Mouse (Mus musculus): Measurements from ENCODE around the gene Rbfox1. TPM values are rescaled to one million over a fixed set of nuclear protein-coding genes. Genes with fewer than 3 reads are reported as not detected.

Gene Rbfox1
- polyA plus RNA-seq, 1 experiment from 2014 or later, result 4.6 TPM

DNA sequence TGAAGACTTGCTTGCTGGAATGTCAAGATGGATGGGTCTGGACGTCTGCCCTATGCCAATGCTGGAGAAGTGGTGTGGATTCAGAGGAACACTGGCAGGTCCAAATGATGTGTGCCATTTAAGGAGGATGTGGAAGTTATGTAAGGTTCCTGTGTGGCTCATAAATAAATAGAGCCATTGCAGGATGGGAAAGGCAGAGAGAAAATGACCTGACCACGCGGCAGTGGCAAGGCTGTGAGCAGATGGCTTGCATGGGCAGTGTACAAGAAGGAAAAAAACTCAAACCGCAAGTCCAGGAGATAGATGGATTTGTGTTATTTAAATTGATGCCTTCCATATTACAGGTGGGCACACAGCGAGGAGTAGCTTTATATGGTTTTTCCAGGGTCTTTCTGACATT lies 497.6 kb downstream of the Rbfox1 start:
- H3K27me3 ChIP-seq (ENCODE audit: control insufficient read depth, insufficient read depth, low read length), result no peaks in the 10 kb centered on the region
- no peak overlapping the region for H3K4me3 ChIP-seq (ENCODE audit: low read depth, low read length)
- H3K4me2 ChIP-seq (ENCODE audit: low read depth, low read length, severe bottlenecking), result no peak overlapping the region
- no peaks in the 10 kb centered on the region for H3K4me1 ChIP-seq (replicated peaks; ENCODE audit: control insufficient read depth, insufficient read depth, low read length)
- DNase-seq (ENCODE audit: low spot score), result no peak
- WGBS, result 88% methylated on average over 5 of the region's 5 CpGs
- H3K36me3 ChIP-seq (ENCODE audit: control insufficient read depth, insufficient read depth, low read length), result no peaks in the 10 kb centered on the region
- H3K9ac ChIP-seq (ENCODE audit: low read length), result no peak overlapping the region
- H3K9me3 ChIP-seq (ENCODE audit: control insufficient read depth, low read length), result no peaks in the 10 kb centered on the region
- H3K27ac ChIP-seq (ENCODE audit: low read depth, low read length), result no peak overlapping the region
- ATAC-seq (replicated peaks; ENCODE audit: low FRiP score), result no peak

DNA sequence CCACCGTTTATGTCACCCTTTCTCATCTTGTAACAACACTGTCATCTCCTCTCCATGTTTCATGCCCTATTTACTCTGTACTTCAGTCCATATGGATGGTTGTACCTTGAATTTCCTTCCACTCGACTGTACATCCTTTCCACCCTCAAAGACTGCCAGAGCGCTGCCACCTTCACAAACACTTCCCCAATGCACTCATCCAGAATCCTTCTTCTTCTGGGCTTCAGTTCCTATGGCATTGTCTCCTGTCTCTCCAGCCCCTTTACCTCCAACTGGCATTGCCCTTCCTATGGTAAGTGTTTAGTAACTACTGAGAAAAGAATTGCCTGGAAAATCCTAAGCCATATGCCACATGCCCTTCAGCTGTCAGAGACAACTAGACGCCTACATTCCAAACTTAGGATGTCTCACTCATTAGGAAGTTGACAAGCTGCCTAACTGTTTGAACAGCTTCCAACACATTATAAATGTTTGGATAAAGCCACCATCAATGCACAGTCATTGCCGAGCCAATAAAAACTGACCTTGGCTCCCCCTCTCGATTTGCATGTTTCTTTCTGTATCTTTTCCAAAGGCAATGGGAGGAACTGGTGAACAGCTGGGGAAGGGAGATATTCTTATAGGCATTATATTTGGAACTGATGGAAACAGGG lies 505.2 kb downstream of the Rbfox1 start:
- H3K27ac ChIP-seq (ENCODE audit: low read depth, low read length), result no peak overlapping the region

DNA sequence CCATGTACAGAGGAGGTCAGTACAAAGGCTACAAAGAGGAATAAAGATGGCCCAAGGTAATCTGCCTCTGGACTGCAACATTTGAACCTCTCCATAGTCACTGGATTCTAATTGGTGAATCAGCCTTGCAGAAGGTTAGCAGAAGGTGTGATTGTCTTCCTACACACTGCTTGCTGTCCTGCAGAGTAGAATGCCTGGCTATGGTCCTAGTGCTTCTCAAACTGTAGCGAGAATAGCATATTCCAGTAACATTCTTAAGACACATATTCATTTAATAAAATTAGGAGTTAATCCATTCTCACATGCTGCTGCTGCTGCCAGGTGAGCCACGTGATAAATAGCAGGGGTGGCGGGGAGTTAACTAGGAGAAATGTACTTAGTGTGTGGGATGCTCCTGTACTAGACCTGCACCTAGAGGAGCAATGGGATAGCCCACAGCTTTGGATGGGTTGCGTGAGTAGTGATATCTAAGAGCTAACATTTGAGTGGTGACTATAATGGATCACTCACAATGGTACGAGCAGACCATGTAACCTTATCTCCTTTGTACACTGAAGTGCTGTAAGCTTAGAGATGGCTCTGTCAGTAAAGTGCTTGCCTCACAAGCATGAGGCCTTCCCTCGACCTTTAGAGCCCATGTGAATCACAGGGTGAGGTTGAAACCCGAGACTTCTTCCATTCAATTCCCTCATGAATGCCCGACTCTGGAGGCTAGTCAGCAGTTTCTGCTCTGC lies 511.7 kb downstream of the Rbfox1 start:
- 62% methylated on average over 8 of the region's 8 CpGs for WGBS
- Histone ChIP-seq H3K27ac (ENCODE audit: low read depth, low read length) (no peak overlapping the region), H3K4me2 (ENCODE audit: low read depth, low read length, severe bottlenecking) (no peak overlapping the region), H3K9me3 (ENCODE audit: control insufficient read depth, low read length) (no peaks in the 10 kb centered on the region), H3K27me3 (ENCODE audit: control insufficient read depth, insufficient read depth, low read length) (no peaks in the 10 kb centered on the region), H3K36me3 (ENCODE audit: control insufficient read depth, insufficient read depth, low read length) (no peaks in the 10 kb centered on the region), H3K4me3 (ENCODE audit: low read depth, low read length) (no peak overlapping the region), H3K9ac (ENCODE audit: low read length) (no peak overlapping the region), H3K4me1 (replicated peaks; ENCODE audit: control insufficient read depth, insufficient read depth, low read length) (no peaks in the 10 kb centered on the region)
- ATAC-seq (replicated peaks; ENCODE audit: low FRiP score) (no peak), DNase-seq (ENCODE audit: low spot score) (no peak)

More for the DNA sequence above, 505.2 kb downstream of the Rbfox1 start:
- 92% methylated on average over 6 of the region's 6 CpGs for WGBS
- Histone ChIP-seq H3K4me3 (ENCODE audit: low read depth, low read length) (no peak overlapping the region), H3K36me3 (ENCODE audit: control insufficient read depth, insufficient read depth, low read length) (no peaks in the 10 kb centered on the region), H3K4me2 (ENCODE audit: low read depth, low read length, severe bottlenecking) (no peak overlapping the region), H3K4me1 (replicated peaks; ENCODE audit: control insufficient read depth, insufficient read depth, low read length) (no peaks in the 10 kb centered on the region), H3K9ac (ENCODE audit: low read length) (no peak overlapping the region), H3K27me3 (ENCODE audit: control insufficient read depth, insufficient read depth, low read length) (no peaks in the 10 kb centered on the region), H3K9me3 (ENCODE audit: control insufficient read depth, low read length) (no peaks in the 10 kb centered on the region)
- ATAC-seq (replicated peaks; ENCODE audit: low FRiP score) (no peak), DNase-seq (ENCODE audit: low spot score) (no peak)

DNA sequence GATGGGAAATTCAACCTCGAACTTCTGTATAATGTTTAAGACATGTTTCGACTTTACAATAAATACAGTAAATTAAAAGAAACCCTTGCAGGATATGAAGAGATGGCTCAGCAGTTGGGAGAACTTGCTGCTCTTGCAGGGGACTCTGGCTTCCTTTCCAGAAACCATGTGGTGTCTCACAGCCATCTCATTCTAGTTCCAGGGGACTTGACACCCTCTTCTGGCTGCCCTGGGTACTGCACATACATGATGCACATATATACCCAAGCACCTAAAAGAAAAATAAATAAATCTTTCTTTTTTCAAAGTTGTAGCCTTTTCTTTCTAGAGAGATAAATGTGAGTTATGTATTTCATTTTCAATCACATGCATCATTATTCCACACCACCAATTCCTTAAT lies 512.5 kb downstream of the Rbfox1 start:
- Histone ChIP-seq H3K27ac (ENCODE audit: low read depth, low read length) (no peak overlapping the region), H3K36me3 (ENCODE audit: control insufficient read depth, insufficient read depth, low read length) (no peaks in the 10 kb centered on the region), H3K4me2 (ENCODE audit: low read depth, low read length, severe bottlenecking) (no peak overlapping the region), H3K4me3 (ENCODE audit: low read depth, low read length) (no peak overlapping the region), H3K9me3 (ENCODE audit: control insufficient read depth, low read length) (no peaks in the 10 kb centered on the region), H3K27me3 (ENCODE audit: control insufficient read depth, insufficient read depth, low read length) (no peaks in the 10 kb centered on the region), H3K4me1 (replicated peaks; ENCODE audit: control insufficient read depth, insufficient read depth, low read length) (no peaks in the 10 kb centered on the region), H3K9ac (ENCODE audit: low read length) (no peak overlapping the region)
- 94% methylated on average over 2 of the region's 2 CpGs for WGBS
- ATAC-seq (replicated peaks; ENCODE audit: low FRiP score) (no peak), DNase-seq (ENCODE audit: low spot score) (peak; percentile 53)

DNA sequence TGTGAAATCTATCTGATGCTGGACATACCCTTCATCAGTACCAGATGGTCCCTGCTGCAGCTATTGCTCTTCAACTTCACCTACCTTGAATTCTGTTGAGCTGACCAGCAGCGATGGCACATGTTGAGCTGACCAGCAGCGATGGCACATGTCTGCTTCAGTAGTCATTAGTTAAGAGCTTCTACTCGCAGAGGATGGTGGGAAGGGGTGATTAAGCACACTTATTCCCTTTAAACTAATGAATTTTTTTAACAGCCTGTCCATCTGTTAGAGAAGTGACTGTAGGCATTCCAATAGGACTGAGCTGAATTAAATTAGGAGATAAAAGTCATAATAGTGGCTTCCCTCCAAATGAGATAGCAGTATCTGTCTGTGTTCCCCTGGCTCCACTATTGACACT lies 517.7 kb downstream of the Rbfox1 start:
- no peak for DNase-seq (ENCODE audit: low spot score)
- Histone ChIP-seq H3K4me2 (ENCODE audit: low read depth, low read length, severe bottlenecking) (no peak overlapping the region), H3K9ac (ENCODE audit: low read length) (no peak overlapping the region), H3K4me3 (ENCODE audit: low read depth, low read length) (no peak overlapping the region), H3K36me3 (ENCODE audit: control insufficient read depth, insufficient read depth, low read length) (no peaks in the 10 kb centered on the region), H3K27ac (ENCODE audit: low read depth, low read length) (no peak overlapping the region), H3K4me1 (replicated peaks; ENCODE audit: control insufficient read depth, insufficient read depth, low read length) (no peaks in the 10 kb centered on the region), H3K27me3 (ENCODE audit: control insufficient read depth, insufficient read depth, low read length) (no peaks in the 10 kb centered on the region), H3K9me3 (ENCODE audit: control insufficient read depth, low read length) (no peaks in the 10 kb centered on the region)
- 90% methylated on average over 3 of the region's 3 CpGs for WGBS
- ATAC-seq (replicated peaks; ENCODE audit: low FRiP score), result no peak

DNA sequence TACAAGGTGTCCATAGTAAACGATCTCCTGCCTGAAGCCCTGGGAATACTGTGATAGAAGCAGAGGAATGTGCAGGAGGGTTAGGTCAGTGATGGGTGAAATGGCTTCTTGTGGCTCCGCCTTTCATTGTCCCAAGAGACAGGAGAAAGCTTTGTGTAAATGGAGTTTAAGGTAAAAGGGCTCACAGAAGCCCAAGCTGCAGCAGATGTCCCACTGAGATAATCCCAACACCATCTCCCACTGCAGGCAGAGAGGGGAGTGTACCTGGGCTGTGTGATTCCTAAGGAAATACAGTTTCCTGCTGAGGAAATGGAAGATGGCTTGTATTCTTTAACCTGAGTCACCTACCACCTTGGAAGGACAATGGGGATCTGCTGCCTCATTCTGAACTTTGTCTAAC lies 529.7 kb downstream of the Rbfox1 start:
- DNase-seq (ENCODE audit: low spot score) (no peak), ATAC-seq (replicated peaks; ENCODE audit: low FRiP score) (no peak)
- H3K27me3 ChIP-seq (ENCODE audit: control insufficient read depth, insufficient read depth, low read length), result no peaks in the 10 kb centered on the region
- 26% methylated on average over 2 of the region's 2 CpGs for WGBS
- H3K4me1 ChIP-seq (replicated peaks; ENCODE audit: control insufficient read depth, insufficient read depth, low read length), result no peaks in the 10 kb centered on the region
- H3K9ac ChIP-seq (ENCODE audit: low read length), result no peak overlapping the region
- no peak overlapping the region for H3K4me2 ChIP-seq (ENCODE audit: low read depth, low read length, severe bottlenecking)
- H3K27ac ChIP-seq (ENCODE audit: low read depth, low read length), result no peak overlapping the region
- H3K9me3 ChIP-seq (ENCODE audit: control insufficient read depth, low read length), result no peaks in the 10 kb centered on the region
- no peak overlapping the region for H3K4me3 ChIP-seq (ENCODE audit: low read depth, low read length)
- H3K36me3 ChIP-seq (ENCODE audit: control insufficient read depth, insufficient read depth, low read length), result no peaks in the 10 kb centered on the region

DNA sequence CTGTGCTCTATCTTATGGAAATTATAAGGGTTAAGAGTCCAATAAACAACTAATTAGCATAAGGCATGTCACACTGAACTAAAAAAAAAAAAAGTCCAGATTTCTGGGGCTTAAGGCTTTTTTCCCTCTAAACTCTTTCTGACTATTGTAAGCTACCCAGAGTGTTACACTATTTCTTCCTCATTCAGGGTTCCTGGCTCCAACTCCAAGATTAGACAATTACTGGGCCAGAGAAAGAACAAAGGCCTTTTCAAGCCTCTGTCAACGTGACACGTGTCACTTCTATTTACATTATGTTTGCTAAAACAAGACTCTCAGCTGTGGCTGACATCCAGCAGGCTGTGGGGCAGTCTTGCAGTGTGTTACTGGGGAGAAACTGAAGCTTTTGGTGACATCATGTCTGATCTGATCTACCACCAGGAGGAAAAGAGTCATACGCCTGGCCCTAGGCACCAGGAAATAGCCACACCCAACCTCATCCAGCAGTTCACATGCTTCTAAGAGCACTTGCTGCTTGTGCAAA lies 536.5 kb downstream of the Rbfox1 start:
- no peaks in the 10 kb centered on the region for H3K27me3 ChIP-seq (ENCODE audit: control insufficient read depth, insufficient read depth, low read length)
- 67% methylated on average over 3 of the region's 3 CpGs for WGBS
- ATAC-seq (replicated peaks; ENCODE audit: low FRiP score), result no peak

DNA sequence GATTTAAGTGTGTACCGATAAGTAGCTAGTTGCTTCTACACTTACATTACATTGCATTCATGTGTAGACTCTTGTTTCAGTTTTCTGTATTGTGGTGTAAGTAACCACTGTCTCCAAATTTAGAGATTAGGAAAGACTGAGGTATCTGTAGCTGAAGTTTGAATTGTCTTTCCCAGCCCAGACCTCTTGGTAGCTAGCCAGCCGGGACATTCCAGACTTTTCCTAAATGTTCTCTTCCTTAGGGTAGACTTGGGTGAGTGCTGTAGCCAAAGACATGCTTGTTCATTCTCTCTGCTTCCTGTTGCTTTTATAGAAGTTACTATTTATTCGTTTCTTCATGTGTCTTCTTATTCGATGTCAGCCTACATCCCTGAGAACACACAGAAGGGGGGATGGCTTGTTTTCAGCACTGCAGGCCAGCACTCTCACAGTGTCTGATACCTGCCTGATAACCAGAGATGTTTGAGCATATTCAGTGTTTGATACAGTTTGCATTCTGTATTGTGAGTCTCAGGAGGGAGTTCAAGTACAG lies 538.8 kb downstream of the Rbfox1 start:
- DNase-seq (ENCODE audit: low spot score), result no peak
- WGBS, result 90% methylated on average over 4 of the region's 4 CpGs

More for the DNA sequence above, 536.5 kb downstream of the Rbfox1 start:
- H3K9me3 ChIP-seq (ENCODE audit: control insufficient read depth, low read length), result no peaks in the 10 kb centered on the region
- H3K4me3 ChIP-seq (ENCODE audit: low read depth, low read length), result no peak overlapping the region
- H3K4me1 ChIP-seq (replicated peaks; ENCODE audit: control insufficient read depth, insufficient read depth, low read length), result no peaks in the 10 kb centered on the region
- DNase-seq (ENCODE audit: low spot score), result no peak
- H3K9ac ChIP-seq (ENCODE audit: low read length), result no peak overlapping the region
- no peaks in the 10 kb centered on the region for H3K36me3 ChIP-seq (ENCODE audit: control insufficient read depth, insufficient read depth, low read length)
- no peak overlapping the region for H3K27ac ChIP-seq (ENCODE audit: low read depth, low read length)
- no peak overlapping the region for H3K4me2 ChIP-seq (ENCODE audit: low read depth, low read length, severe bottlenecking)

More for the DNA sequence above, 538.8 kb downstream of the Rbfox1 start:
- Histone ChIP-seq H3K9ac (ENCODE audit: low read length) (no peak overlapping the region), H3K4me3 (ENCODE audit: low read depth, low read length) (no peak overlapping the region), H3K4me2 (ENCODE audit: low read depth, low read length, severe bottlenecking) (no peak overlapping the region), H3K27ac (ENCODE audit: low read depth, low read length) (no peak overlapping the region), H3K9me3 (ENCODE audit: control insufficient read depth, low read length) (no peaks in the 10 kb centered on the region), H3K36me3 (ENCODE audit: control insufficient read depth, insufficient read depth, low read length) (no peaks in the 10 kb centered on the region), H3K27me3 (ENCODE audit: control insufficient read depth, insufficient read depth, low read length) (no peaks in the 10 kb centered on the region), H3K4me1 (replicated peaks; ENCODE audit: control insufficient read depth, insufficient read depth, low read length) (no peaks in the 10 kb centered on the region)
- ATAC-seq (replicated peaks; ENCODE audit: low FRiP score), result no peak

All from forebrain, embryonic 11.5 days (tissue).